Mouse (Mus musculus): ENCODE measurements around the gene Spag6l. TPM values are rescaled to one million over a fixed set of nuclear protein-coding genes. Genes with fewer than 3 reads are reported as not detected.

Spag6l gene
- 8.5 TPM for polyA plus RNA-seq (2014; fragmentation: Illumina TruSeq; extraction: RNeasy Lipid Tissue Mini Kit (QIAGEN cat#74804); ENCODE audit: insufficient read depth, low read depth, low replicate concordance)

GRCm38 (mm10) chr16:16828757-16829615, at the start of gene Spag6l:
TSS of gene Spag6l (minus strand) at chr16:16829456.

GRCm38 (mm10) chr16:16870617-16871331, 41.5 kb upstream of the Spag6l start, which contains the start of the genes Top3b and Vpreb1:
TSS of gene Top3b (plus strand) at chr16:16870736.
TSS of gene Vpreb1 (minus strand) at chr16:16870843.

GRCm38 (mm10) chr16:16863978-16864377, 34.7 kb upstream of the Spag6l start, which contains the start of gene Igll1:
TSS of gene Igll1 (minus strand) at chr16:16863985.

Other genes with a start within 250 kb of the Spag6l start
- 2.1 TPM for gene Fgd4, start 228.9 kb downstream of the Spag6l start, polyA plus RNA-seq (2014; fragmentation: Illumina TruSeq; extraction: RNeasy Lipid Tissue Mini Kit (QIAGEN cat#74804); ENCODE audit: insufficient read depth, low read depth, low replicate concordance)
- gene Olfr19, start 153.1 kb downstream of the Spag6l start, polyA plus RNA-seq (2014; fragmentation: Illumina TruSeq; extraction: RNeasy Lipid Tissue Mini Kit (QIAGEN cat#74804); ENCODE audit: insufficient read depth, low read depth, low replicate concordance) = not detected
- not detected for gene Igll1, start 34.5 kb upstream of the Spag6l start, polyA plus RNA-seq (2014; fragmentation: Illumina TruSeq; extraction: RNeasy Lipid Tissue Mini Kit (QIAGEN cat#74804); ENCODE audit: insufficient read depth, low read depth, low replicate concordance)
- gene Top3b, start 41.3 kb upstream of the Spag6l start, polyA plus RNA-seq (2014; fragmentation: Illumina TruSeq; extraction: RNeasy Lipid Tissue Mini Kit (QIAGEN cat#74804); ENCODE audit: insufficient read depth, low read depth, low replicate concordance) = 24.5 TPM
- 2.2 TPM for gene Vpreb1, start 41.4 kb upstream of the Spag6l start, polyA plus RNA-seq (2014; fragmentation: Illumina TruSeq; extraction: RNeasy Lipid Tissue Mini Kit (QIAGEN cat#74804); ENCODE audit: insufficient read depth, low read depth, low replicate concordance)
- 31.5 TPM for gene Ppm1f, start 67.0 kb upstream of the Spag6l start, polyA plus RNA-seq (2014; fragmentation: Illumina TruSeq; extraction: RNeasy Lipid Tissue Mini Kit (QIAGEN cat#74804); ENCODE audit: insufficient read depth, low read depth, low replicate concordance)
- gene Mapk1, start 153.9 kb upstream of the Spag6l start, polyA plus RNA-seq (2014; fragmentation: Illumina TruSeq; extraction: RNeasy Lipid Tissue Mini Kit (QIAGEN cat#74804); ENCODE audit: insufficient read depth, low read depth, low replicate concordance) = 47.7 TPM
- 2.1 TPM for gene Ypel1, start 240.2 kb upstream of the Spag6l start, polyA plus RNA-seq (2014; fragmentation: Illumina TruSeq; extraction: RNeasy Lipid Tissue Mini Kit (QIAGEN cat#74804); ENCODE audit: insufficient read depth, low read depth, low replicate concordance)